Comparison of ENCODE assay signal across 7 mouse cellular contexts in genomic region chr11:32363610-32364220, GRCm38 (mm10). TPM values are rescaled to one million over a fixed set of nuclear protein-coding genes. Genes with fewer than 3 reads are reported as not detected.
DNase-seq lines count a peak whose midpoint lies in the region; ATAC-seq and TF ChIP-seq lines count a peak whose summit lies in the region.

No protein-coding gene starts in this region.

- TF ChIP-seq POLR2A in embryonic fibroblast, embryonic 13.5 days (IDR thresholded peaks at IDR 0.05; ENCODE audit: low read depth, low read length): no peak

- no peak overlapping the region for H3K4me3 ChIP-seq in embryonic fibroblast, embryonic 13.5 days (ENCODE audit: insufficient read depth, low read length)
- no peak overlapping the region for H3K4me3 ChIP-seq in stomach, embryonic 16.5 days (replicated peaks; ENCODE audit: low read length)

- peak overlapping the region; percentile 5 for H3K27ac ChIP-seq in embryonic fibroblast, embryonic 13.5 days (ENCODE audit: insufficient read depth, low read length)
- 0 out of 2 replicates have a peak overlapping the region, but pooled peaks have one; percentile 34 for H3K27ac ChIP-seq in stomach, embryonic 16.5 days (ENCODE audit: low read length)

- WGBS in stomach, embryonic 16.5 days: 51% methylated on average over 3 of the region's 3 CpGs

- DNase-seq in left cerebral cortex, postnatal 14 days (ENCODE audit: low spot score in 2 of 2): peak; percentile 69 to 71
- DNase-seq in left cerebral cortex, postnatal 36 days (ENCODE audit: low spot score in 2 of 2): no peak
- peak; percentile 27 for DNase-seq in cerebellum, adult 11-12 months
- peak; percentile 58 to 77 for DNase-seq in layer of hippocampus, postnatal 14 days (ENCODE audit: low spot score in 2 of 2)
- no peak for DNase-seq in ovary, postnatal 10 days (ENCODE audit: low spot score)

- H3K4me1 ChIP-seq in embryonic fibroblast, embryonic 13.5 days (ENCODE audit: control insufficient read depth, insufficient read depth, low read length): peaks cover 22% of the 10 kb centered on the region
- H3K4me1 ChIP-seq in stomach, embryonic 16.5 days (ENCODE audit: control insufficient read depth, insufficient read depth, low read length): peaks cover 41% of the 10 kb centered on the region

- H3K9me3 ChIP-seq in stomach, embryonic 16.5 days (replicated peaks; ENCODE audit: control insufficient read depth, low read length): no peaks in the 10 kb centered on the region

- intact Hi-C loops in left cerebral cortex, postnatal 14 days (cut with DNase I): no loop called here
- intact Hi-C loops in left cerebral cortex, postnatal 36 days (cut with DNase I): no loop called here

- no peak for TF ChIP-seq CTCF in embryonic fibroblast, embryonic 13.5 days (IDR thresholded peaks at IDR 0.05; ENCODE audit: borderline replicate concordance, insufficient read depth, low read length)

- H3K36me3 ChIP-seq in stomach, embryonic 16.5 days (ENCODE audit: control insufficient read depth, insufficient read depth, low read length): no peaks in the 10 kb centered on the region

- no peak overlapping the region for H3K4me2 ChIP-seq in stomach, embryonic 16.5 days (ENCODE audit: low read depth, low read length)

- H3K27me3 ChIP-seq in stomach, embryonic 16.5 days (ENCODE audit: control insufficient read depth, insufficient read depth, low read length): no peaks in the 10 kb centered on the region

- H3K9ac ChIP-seq in stomach, embryonic 16.5 days (ENCODE audit: low read length): no peak overlapping the region

- ATAC-seq in stomach, embryonic 16.5 days (ENCODE audit: insufficient read depth, low FRiP score): peak; percentile 31

RNA-seq across cellular contexts. Expression of gene Sh3pxd2b, which starts 16.1 kb away (rescaled TPM):
- 10 to 100 TPM; 20.7 to 23.2 TPM for total RNA-seq in left cerebral cortex, postnatal 14 days (2021)
- 10 to 100 TPM; 10.8 to 13.3 TPM for total RNA-seq in left cerebral cortex, postnatal 36 days (2021)
- 53.6 and 58.8 TPM in 2 replicates for polyA plus RNA-seq in embryonic fibroblast, embryonic 13.5 days (2011; ENCODE audit: insufficient read length, low read depth, missing spikeins)
- 10 to 100 TPM; 18.9 to 22.6 TPM for total RNA-seq in layer of hippocampus, postnatal 14 days (2021)
- 21.3 and 21.5 TPM in 2 replicates for polyA plus RNA-seq in stomach, embryonic 16.5 days (2015; fragmentation: Nextera tagmentation; extraction: Ambion mirVana)

Comparison
In these comparisons a context has a peak if more than half of its experiments do, and no peak if none do; other contexts are left out.
1. DNase-seq: peak in left cerebral cortex, postnatal 14 days (2 of 2), cerebellum, adult 11-12 months (single experiment) and layer of hippocampus, postnatal 14 days (2 of 2); none in left cerebral cortex, postnatal 36 days (0 of 2) and ovary, postnatal 10 days (single experiment).